Mouse (Mus musculus) myocyte (in vitro differentiated cells): ENCODE results near the gene Agpat3.

Source experiments
- MAX ChIP-seq: IDR thresholded peaks from one replicate; pipeline ENCODE4 v1.6.1; 2011; ENCODE audit warnings: low read depth, mild to moderate bottlenecking, control low read depth
- MYOD1 ChIP-seq, 3 experiments: IDR thresholded peaks; one replicate each; pipeline ENCODE4 v1.6.1; 2011; ENCODE audit warnings: control low read depth in 2 of 3, low read depth in 2 of 3, mild to moderate bottlenecking in 2 of 3, moderate library complexity in 1 of 3; ENCODE audit not compliant: insufficient read length in 2 of 3, control insufficient read depth in 1 of 3
- POLR2A ChIP-seq: IDR thresholded peaks from one replicate; pipeline ENCODE4 v1.6.1; 2011; ENCODE audit warnings: low read depth, mild to moderate bottlenecking, control low read depth, moderate library complexity; ENCODE audit not compliant: insufficient read length
- POLR2AphosphoS2 ChIP-seq: IDR thresholded peaks from one replicate; pipeline ENCODE4 v1.6.1; 2011; ENCODE audit warnings: low read depth, control low read depth; ENCODE audit not compliant: insufficient read length
- SRF ChIP-seq: IDR thresholded peaks from one replicate; pipeline ENCODE4 v1.6.1; 2011; ENCODE audit warnings: low read depth; ENCODE audit not compliant: control insufficient read depth, insufficient read length
- TCF12 ChIP-seq: IDR thresholded peaks from one replicate; pipeline ENCODE4 v1.6.1; 2011; ENCODE audit warnings: mild to moderate bottlenecking, control low read depth; ENCODE audit not compliant: poor library complexity, insufficient read depth, severe bottlenecking
- TCF3 ChIP-seq: IDR thresholded peaks from one replicate; pipeline ENCODE4 v1.6.1; 2011; ENCODE audit warnings: low read depth, control low read depth; ENCODE audit not compliant: insufficient read length
- USF1 ChIP-seq: IDR thresholded peaks from one replicate; pipeline ENCODE4 v1.6.1; 2011; ENCODE audit warnings: low read depth, mild to moderate bottlenecking, control low read depth, moderate library complexity

GRCm38 (mm10) chr10:78297576-78298484, 54.5 kb downstream of the Agpat3 start:
- TF ChIP-seq POLR2A (peak; percentile 44), USF1 (no peak), MYOD1 (IDR thresholded peaks at IDR 0.05; ENCODE audit: control insufficient read depth in 1 of 3, insufficient read length in 2 of 3, low read depth in 2 of 3) (peak; percentile 47 to 87 (median 86)), SRF (no peak), MAX (no peak), POLR2AphosphoS2 (no peak), TCF3 (peak; percentile 48), TCF12 (peak; percentile 55)
